Mouse (Mus musculus) neutrophil, adult 83 days (primary cell): ENCODE data around the gene Slc9a3r1. TPM values are rescaled to one million over a fixed set of nuclear protein-coding genes. Genes with fewer than 3 reads are reported as not detected.

Experiments
- total RNA-seq, 2 experiments: library from RNA; stranded (reverse); gene quantifications; one replicate each; pipeline ENCODE4 v1.2.4; 2023

Gene Slc9a3r1
- total RNA-seq = 100 to 1,000 TPM; 142 to 143 TPM

DNA sequence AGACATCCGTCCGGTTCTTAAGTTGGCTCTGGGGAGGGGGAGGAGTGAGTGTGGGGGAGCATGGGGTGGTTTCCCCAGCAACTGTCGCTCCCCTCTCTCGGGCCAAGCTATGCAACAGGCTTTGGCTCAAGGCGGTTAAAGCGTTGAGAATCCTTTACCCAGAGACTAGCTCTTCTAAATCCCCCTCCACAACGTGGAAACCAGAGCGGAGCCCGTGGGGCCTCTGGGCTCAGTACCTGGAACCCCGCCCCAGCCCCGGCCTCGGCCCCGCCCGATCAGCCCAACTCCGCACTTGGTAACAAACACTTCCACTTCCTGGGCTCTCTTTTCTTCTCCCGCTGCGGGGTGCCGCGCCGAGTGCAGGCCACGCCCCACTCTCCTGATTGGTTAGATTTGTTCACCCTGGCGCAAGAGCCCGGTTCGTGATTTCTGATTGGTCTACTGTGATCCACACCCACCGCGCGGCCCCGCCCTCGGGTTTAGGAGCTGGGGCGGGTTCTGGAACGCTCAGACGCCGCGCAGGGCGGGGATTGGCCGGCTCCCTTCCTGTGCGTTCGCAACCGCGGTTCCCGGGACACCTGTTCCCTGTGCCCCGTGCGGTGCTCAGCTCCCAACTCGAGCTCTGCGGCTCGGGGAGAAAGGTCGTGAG, at the start of gene Slc9a3r1:
Gene Slc9a3r1 (plus strand): TSS at position 510 of the 649 bp plus-strand sequence.

DNA sequence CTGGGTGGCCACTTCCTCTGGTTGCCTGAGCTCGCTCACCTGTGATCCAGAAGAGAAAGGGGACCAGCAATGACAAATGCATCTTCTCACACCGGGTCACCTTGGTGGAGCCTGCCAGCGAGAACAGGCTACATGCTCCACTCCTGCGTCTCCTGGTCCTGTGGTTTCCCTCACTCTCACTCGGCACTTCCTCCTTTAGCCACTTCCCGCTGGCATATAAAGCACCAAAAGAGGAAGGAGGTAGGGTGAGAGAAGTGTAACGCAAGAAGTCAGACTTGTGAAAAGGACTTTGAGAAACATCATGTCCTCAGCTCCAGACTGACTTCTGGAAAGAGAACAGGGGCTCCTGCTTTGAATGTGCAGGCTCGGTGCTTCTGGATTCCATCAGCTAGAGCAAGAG, 29.3 kb upstream of the Slc9a3r1 start, which contains the start of gene Cd300lf:
Gene Cd300lf (minus strand): TSS at position 193 of the 400 bp plus-strand sequence.

DNA sequence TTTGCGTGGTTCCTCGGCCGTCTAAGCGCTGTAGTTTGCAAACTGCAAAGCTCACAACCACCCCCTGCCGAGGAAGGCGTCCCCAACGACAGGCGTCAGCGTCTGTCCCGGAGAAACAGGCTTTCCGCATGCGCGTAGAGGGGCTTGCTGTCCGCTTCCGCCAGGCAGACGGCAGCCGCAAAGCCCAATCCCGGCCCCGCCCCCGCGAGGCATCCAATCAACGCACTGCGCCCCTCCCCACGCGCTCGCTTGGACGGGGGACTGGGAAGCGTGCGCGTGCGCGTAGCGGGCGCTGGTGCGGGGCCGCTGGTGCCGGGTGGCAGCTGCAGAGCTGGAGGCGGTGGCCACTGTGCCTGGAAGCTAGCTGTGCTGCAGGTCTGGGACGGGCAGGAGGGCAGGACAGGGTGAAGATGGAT, 24.1 kb downstream of the Slc9a3r1 start, which contains the start of gene Tmem104:
Gene Tmem104 (plus strand): TSS at position 264 of the 416 bp plus-strand sequence.

GRCm38 (mm10) chr11:115187693-115188092, 24.6 kb downstream of the Slc9a3r1 start, which contains the start of gene Nat9:
Nat9 (minus strand) TSS chr11:115187859.

Other genes starting within 250 kb of the Slc9a3r1 start
- gene Cd300lb, start 229.0 kb upstream of the Slc9a3r1 start, total RNA-seq = 100 to 1,000 TPM; 126 to 137 TPM
- under 1 TPM in 1 of 2 experiments, not detected in 1; 0.64 TPM for gene Cd300c, start 194.2 kb upstream of the Slc9a3r1 start, total RNA-seq
- gene Cd300ld, start 173.4 kb upstream of the Slc9a3r1 start, total RNA-seq = 10 to 100 TPM; 70.2 to 85.4 TPM
- 10 to 100 TPM; 66.6 to 67.8 TPM for gene Cd300c2, start 161.5 kb upstream of the Slc9a3r1 start, total RNA-seq
- not detected for gene Cd300ld2, start 147.1 kb upstream of the Slc9a3r1 start, total RNA-seq
- gene Cd300ld4, start 136.3 kb upstream of the Slc9a3r1 start, total RNA-seq = not detected
- gene Cd300ld5, start 125.6 kb upstream of the Slc9a3r1 start, total RNA-seq = 10 to 100 TPM in 1 of 2 experiments, 1 to 10 TPM in 1; 9.3 to 19.0 TPM
- gene Cd300ld3, start 114.9 kb upstream of the Slc9a3r1 start, total RNA-seq = 10 to 100 TPM in 1 of 2 experiments, 1 to 10 TPM in 1; 9.5 to 21.5 TPM
- gene Cd300e, start 101.2 kb upstream of the Slc9a3r1 start, total RNA-seq = 1 to 10 TPM in 1 of 2 experiments, under 1 TPM in 1; 0.90 to 1.7 TPM
- gene Rab37, start 71.9 kb upstream of the Slc9a3r1 start, total RNA-seq = 10 to 100 TPM; 11.4 to 12.6 TPM
- 100 to 1,000 TPM; 160 to 201 TPM for gene Cd300lf, start 29.3 kb upstream of the Slc9a3r1 start, total RNA-seq
- 10 to 100 TPM; 30.4 to 33.7 TPM for gene Tmem104, start 24.1 kb downstream of the Slc9a3r1 start, total RNA-seq
- gene Nat9, start 24.5 kb downstream of the Slc9a3r1 start, total RNA-seq = 10 to 100 TPM; 16.8 to 22.0 TPM
- gene Grin2c, start 103.9 kb downstream of the Slc9a3r1 start, total RNA-seq = not detected
- gene Fdxr, start 113.7 kb downstream of the Slc9a3r1 start, total RNA-seq = 1 to 10 TPM; 7.5 to 9.2 TPM
- 1 to 10 TPM; 2.1 to 2.7 TPM for gene Fads6, start 134.3 kb downstream of the Slc9a3r1 start, total RNA-seq
- gene Otop2, start 143.8 kb downstream of the Slc9a3r1 start, total RNA-seq = not detected
- gene Ush1g, start 158.7 kb downstream of the Slc9a3r1 start, total RNA-seq = not detected
- not detected for gene Otop3, start 171.4 kb downstream of the Slc9a3r1 start, total RNA-seq
- under 1 TPM; 0.18 to 0.49 TPM for gene Hid1, start 204.4 kb downstream of the Slc9a3r1 start, total RNA-seq
- gene Cdr2l, start 218.6 kb downstream of the Slc9a3r1 start, total RNA-seq = under 1 TPM; 0.38 to 0.64 TPM
- gene Mrpl58, start 240.4 kb downstream of the Slc9a3r1 start, total RNA-seq = 10 to 100 TPM; 34.2 to 41.2 TPM